Mouse (Mus musculus) heart, embryonic 12.5 days (tissue): ENCODE data around the gene Zfp579. TPM values are rescaled to one million over a fixed set of nuclear protein-coding genes. Genes with fewer than 3 reads are reported as not detected.
"Not testable (repeated sequence)": the region's sequence is repeated elsewhere in the genome, so short reads cannot be mapped to it uniquely, and the experiment has no call there.

Experiments used
- ATAC-seq: fragments of 200-750 bp; cut with Nextera tagmentation; 2 replicates; pipeline ENCODE4 v1.8.0; 2017; ENCODE audit warnings: moderate TSS enrichment, moderate library complexity; ENCODE audit not compliant: insufficient number of reproducible peaks, low FRiP score
- H3K27ac ChIP-seq: fragments of 300-500 bp; sonication (generic); 2 replicates; pipeline ENCODE4 v1.5.1; 2016; ENCODE audit warnings: mild to moderate bottlenecking, moderate library complexity; ENCODE audit not compliant: poor library complexity, severe bottlenecking
- H3K27me3 ChIP-seq: fragments of 300-500 bp; sonication (generic); replicated peaks from 2 replicates; pipeline ENCODE4 v1.6.1; 2016; ENCODE audit warnings: mild to moderate bottlenecking, moderate library complexity
- H3K36me3 ChIP-seq: fragments of 300-500 bp; sonication (generic); 2 replicates; pipeline ENCODE4 v1.6.1; 2016; ENCODE audit warnings: mild to moderate bottlenecking, moderate library complexity
- H3K4me1 ChIP-seq: fragments of 300-500 bp; sonication (generic); replicated peaks from 2 replicates; pipeline ENCODE4 v1.6.1; 2016; ENCODE audit warnings: mild to moderate bottlenecking
- H3K4me2 ChIP-seq: fragments of 300-500 bp; sonication (generic); 2 replicates; pipeline ENCODE4 v1.6.1; 2016; ENCODE audit warnings: mild to moderate bottlenecking, moderate library complexity
- H3K4me3 ChIP-seq: fragments of 300-500 bp; sonication (generic); 2 replicates; pipeline ENCODE4 v1.5.1; 2016; ENCODE audit warnings: mild to moderate bottlenecking
- H3K9ac ChIP-seq: fragments of 300-500 bp; sonication (generic); 2 replicates; pipeline ENCODE4 v1.6.1; 2016; ENCODE audit warnings: mild to moderate bottlenecking, moderate library complexity
- H3K9me3 ChIP-seq: fragments of 300-500 bp; sonication (generic); replicated peaks from 2 replicates; pipeline ENCODE4 v1.6.1; 2016; ENCODE audit warnings: mild to moderate bottlenecking, moderate library complexity
- WGBS: fragments of 180-500 bp; shearing (Covaris S2); methylation state at CpG from one replicate; pipeline ENCODE4 v1.1.7; 2016; 5-methylcytosine and 5-hydroxymethylcytosine counted together
- polyA plus RNA-seq: library from polyadenylated mRNA; unstranded; fragments of >200 nt; fragmentation: Nextera tagmentation; extraction: Ambion mirVana; gene quantifications from 2 replicates; pipeline ENCODE4 v1.2.1, GENCODE M21; 2016

Zfp579 gene
- polyA plus RNA-seq, 1 experiment from 2014 or later, result 29.3 TPM

DNA sequence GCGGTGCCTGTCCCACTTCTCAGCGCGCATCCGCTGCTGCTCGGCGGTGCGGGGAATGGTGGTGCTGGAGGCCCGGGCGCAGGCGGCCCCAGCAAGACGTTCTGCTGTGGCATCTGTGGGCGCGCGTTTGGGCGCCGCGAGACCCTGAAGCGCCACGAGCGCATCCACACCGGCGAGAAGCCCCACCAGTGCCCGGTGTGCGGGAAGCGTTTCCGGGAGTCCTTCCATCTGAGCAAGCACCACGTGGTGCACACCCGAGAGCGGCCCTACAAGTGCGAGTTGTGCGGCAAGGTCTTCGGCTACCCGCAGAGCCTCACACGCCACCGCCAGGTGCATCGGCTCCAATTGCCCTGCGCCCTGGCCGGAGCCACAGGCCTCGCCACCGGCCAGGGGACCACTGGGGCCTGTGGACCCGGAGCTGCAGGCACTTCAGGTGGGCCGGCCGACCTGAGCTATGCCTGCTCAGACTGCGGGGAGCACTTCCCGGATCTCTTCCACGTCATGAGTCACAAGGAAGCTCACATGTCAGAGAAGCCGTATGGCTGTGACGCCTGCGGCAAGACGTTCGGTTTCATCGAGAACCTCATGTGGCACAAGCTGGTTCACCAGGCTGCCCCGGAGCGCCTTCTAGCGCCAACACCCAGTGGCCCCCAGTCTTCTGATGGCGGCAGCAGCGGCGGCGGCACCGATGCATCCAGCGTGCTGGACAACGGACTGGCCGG lies 34.8 kb upstream of the Zfp579 start:
- Histone ChIP-seq H3K9ac (no peak overlapping the region), H3K4me1 (no peaks in the 10 kb centered on the region), H3K27ac (no peak overlapping the region), H3K27me3 (no peaks in the 10 kb centered on the region), H3K9me3 (peaks cover 54% of the 10 kb centered on the region), H3K4me3 (no peak overlapping the region), H3K36me3 (peaks cover 98% of the 10 kb centered on the region), H3K4me2 (no peak overlapping the region)
- WGBS, result 81% methylated on average over 63 of the region's 63 CpGs
- no peak for ATAC-seq

DNA sequence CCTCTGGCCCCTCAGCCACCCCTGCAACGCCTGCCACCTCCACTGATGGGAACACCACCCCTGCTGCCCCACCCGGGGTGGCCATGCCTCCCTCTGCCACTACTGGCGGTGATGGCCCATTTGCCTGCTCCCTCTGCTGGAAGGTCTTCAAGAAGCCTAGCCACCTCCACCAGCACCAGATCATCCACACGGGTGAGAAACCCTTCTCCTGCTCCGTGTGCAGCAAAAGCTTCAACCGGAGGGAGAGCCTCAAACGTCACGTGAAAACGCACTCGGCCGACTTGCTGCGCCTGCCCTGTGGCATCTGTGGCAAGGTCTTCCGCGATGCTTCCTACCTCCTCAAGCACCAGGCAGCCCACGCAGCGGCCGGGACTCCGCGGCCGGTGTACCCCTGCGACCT lies 34.0 kb upstream of the Zfp579 start:
- WGBS, result 86% methylated on average over 21 of the region's 21 CpGs
- Histone ChIP-seq H3K27me3 (no peaks in the 10 kb centered on the region), H3K4me3 (no peak overlapping the region), H3K27ac (no peak overlapping the region), H3K9me3 (peaks cover 50% of the 10 kb centered on the region), H3K4me2 (no peak overlapping the region), H3K9ac (no peak overlapping the region), H3K36me3 (peaks cover 97% of the 10 kb centered on the region), H3K4me1 (no peaks in the 10 kb centered on the region)
- ATAC-seq, result no peak

DNA sequence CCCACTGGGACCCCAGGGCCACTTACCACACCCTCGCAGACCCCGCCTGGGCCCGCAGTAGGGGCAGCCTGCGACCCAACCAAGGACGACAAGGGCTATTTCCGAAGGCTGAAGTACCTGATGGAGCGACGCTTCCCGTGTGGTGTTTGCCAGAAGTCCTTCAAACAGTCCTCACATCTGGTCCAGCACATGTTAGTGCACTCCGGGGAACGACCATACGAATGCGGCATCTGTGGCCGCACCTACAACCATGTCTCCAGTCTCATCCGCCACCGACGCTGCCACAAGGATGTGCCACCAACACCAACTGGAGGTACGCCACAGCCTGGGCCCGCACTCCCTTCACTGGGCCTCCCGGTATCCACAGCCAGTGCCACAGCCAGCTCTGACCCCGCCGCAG lies 33.6 kb upstream of the Zfp579 start:
- no peaks in the 10 kb centered on the region for H3K4me1 ChIP-seq
- H3K27ac ChIP-seq, result no peak overlapping the region
- no peaks in the 10 kb centered on the region for H3K27me3 ChIP-seq
- H3K9ac ChIP-seq, result no peak overlapping the region
- ATAC-seq, result no peak
- WGBS, result 89% methylated on average over 22 of the region's 22 CpGs
- H3K36me3 ChIP-seq, result peaks cover 97% of the 10 kb centered on the region
- no peak overlapping the region for H3K4me2 ChIP-seq
- no peak overlapping the region for H3K4me3 ChIP-seq
- H3K9me3 ChIP-seq, result peaks cover 50% of the 10 kb centered on the region

DNA sequence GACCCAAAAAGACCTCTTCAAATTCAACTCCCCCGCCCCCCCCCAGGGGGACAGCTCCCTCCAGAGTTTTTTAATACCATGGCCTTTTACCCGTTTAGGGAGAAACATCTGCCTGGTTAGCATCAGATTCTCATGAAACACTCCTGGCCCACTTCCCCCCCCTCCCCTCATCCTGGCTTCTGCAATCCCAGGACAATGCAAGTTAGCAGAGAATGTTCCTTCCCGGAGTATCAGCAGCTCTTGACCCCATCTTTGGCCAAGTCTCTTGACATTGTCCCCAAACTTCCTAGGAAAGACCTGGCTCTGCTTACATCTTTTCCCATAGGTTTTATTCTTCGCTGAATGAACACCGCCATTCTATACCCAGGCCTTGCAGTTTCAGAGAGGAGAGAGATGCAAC lies 25.2 kb upstream of the Zfp579 start:
- peaks cover 55% of the 10 kb centered on the region for H3K36me3 ChIP-seq
- no peaks in the 10 kb centered on the region for H3K9me3 ChIP-seq
- H3K4me3 ChIP-seq, result peak overlapping the region; percentile 95
- WGBS, result 49% methylated on average over 5 of the region's 5 CpGs
- no peak for ATAC-seq
- peak overlapping the region; percentile 97 for H3K9ac ChIP-seq
- H3K4me2 ChIP-seq, result peak overlapping the region; percentile 90
- H3K27ac ChIP-seq, result peak overlapping the region; percentile 97
- H3K4me1 ChIP-seq, result peaks cover 9% of the 10 kb centered on the region
- H3K27me3 ChIP-seq, result no peaks in the 10 kb centered on the region

DNA sequence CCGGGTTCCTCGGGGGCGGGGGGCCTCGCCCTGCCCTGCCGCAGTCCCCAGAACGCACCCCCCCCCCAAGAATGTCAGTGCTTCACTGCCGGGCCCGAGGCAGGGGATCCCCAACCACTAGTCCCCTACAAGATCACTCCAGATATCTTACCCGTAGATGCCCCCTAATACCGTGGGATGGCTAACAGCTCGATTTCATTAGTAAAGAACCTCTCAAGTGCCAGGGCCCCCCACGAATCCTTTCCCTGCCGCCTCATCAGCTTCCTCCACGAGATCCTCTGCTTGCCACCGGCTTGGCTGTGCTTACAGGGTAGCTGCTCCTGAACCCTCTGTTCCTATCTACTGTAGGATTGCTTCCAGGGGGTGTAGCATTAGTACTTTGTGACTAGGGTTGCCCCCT lies 24.7 kb upstream of the Zfp579 start:
- WGBS, result under 1% methylated on average over 15 of the region's 15 CpGs
- no peaks in the 10 kb centered on the region for H3K27me3 ChIP-seq
- H3K27ac ChIP-seq, result peak overlapping the region; percentile 97
- peak overlapping the region; percentile 90 for H3K4me2 ChIP-seq
- H3K36me3 ChIP-seq, result peaks cover 49% of the 10 kb centered on the region
- H3K9me3 ChIP-seq, result no peaks in the 10 kb centered on the region
- peak overlapping the region; percentile 97 for H3K9ac ChIP-seq
- H3K4me1 ChIP-seq, result peaks cover 13% of the 10 kb centered on the region
- ATAC-seq, result peak; percentile 6; the same call in 1 of the 2 replicates
- peak overlapping the region; percentile 95 for H3K4me3 ChIP-seq

DNA sequence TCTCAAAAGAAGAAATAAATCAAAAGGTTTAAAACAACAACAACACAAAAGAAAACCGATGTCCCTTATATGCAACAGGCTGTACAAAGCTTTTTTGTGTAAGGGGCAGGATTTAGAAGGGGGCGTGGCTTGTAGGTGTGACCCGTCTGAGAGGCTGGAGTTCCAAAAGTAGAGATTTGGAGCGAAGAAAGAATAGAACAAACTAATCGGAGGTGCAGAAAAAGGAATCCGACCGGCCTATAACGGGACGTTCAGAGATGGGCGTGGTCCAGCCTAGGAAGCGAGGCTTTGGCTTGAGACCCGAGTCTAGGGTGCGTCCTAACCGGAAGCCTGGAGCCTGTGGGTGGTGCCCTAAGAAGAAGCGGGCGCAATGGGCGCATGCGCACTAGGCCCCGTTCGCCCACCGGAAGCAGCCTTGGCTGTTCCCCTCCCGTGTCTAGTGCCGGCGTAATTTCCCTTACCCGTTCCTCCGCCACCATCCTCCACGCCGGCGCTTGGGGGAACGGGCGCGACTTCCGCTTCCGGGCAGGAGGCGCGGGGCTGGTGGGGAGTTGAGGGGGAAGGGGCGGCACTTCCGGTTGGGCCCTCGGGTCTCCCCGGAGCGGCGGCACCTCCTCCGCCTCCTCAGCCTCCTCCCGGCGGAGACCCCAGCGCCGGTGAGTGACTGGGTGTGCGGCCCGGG lies 24.2 kb upstream of the Zfp579 start, which contains the start of the genes Zfp865 and Ccdc106:
Gene Zfp865, plus strand, starts transcription at position 377 of the 682 bp plus-strand sequence.
Gene Ccdc106, plus strand, starts transcription at position 554 of the 682 bp plus-strand sequence.
- Histone ChIP-seq H3K9me3 (no peaks in the 10 kb centered on the region), H3K4me3 (peak within 1 kb of the TSS; percentile 95), H3K4me2 (peak within 1 kb of the TSS; percentile 90), H3K27me3 (no peaks in the 10 kb centered on the region), H3K27ac (peak within 1 kb of the TSS; percentile 97), H3K36me3 (peaks cover 44% of the 10 kb centered on the region), H3K9ac (peak within 1 kb of the TSS; percentile 97), H3K4me1 (peaks cover 13% of the 10 kb centered on the region)
- WGBS, result under 1% methylated on average over 49 of the region's 49 CpGs
- peak; percentile 92 for ATAC-seq

DNA sequence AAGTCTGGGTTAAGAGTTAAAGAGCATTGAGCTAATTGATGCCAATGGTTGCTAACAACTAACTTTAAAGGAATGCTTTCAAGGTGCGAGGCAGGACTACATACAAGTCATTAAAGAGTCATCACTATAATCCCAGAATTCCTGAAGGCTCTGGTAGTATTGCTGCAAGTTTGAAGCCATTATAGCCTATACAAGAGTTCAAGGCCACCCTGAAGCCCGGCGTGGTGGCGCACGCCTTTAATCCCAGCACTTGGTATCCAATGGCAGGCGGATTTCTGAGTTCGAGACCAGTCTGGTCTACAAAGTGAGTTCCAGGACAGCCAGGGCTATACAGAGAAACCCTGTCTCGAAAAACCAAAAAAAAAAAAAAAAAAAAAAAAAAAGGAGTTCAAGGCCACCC lies 23.6 kb upstream of the Zfp579 start:
- 30% methylated on average over 8 of the region's 8 CpGs for WGBS

DNA sequence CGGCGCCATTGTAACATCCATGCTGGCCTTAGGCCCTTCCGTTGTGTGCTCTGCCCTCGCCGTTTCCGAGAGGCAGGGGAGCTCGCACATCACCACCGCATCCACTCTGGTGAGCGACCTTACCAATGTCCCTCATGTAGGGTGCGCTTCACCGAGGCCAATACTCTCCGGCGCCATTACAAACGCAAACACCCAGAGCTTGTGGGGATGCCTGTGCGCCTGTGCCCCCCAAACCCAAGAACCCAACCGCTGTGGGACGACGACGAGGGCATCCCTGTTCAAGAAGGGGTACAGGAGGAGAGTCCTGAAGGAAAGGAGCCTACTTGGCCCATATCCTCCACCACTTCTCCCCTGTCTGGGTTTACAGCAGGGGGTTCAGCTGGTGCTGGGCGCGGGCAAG lies 22.0 kb upstream of the Zfp579 start:
- ATAC-seq, result no peak
- peaks cover 17% of the 10 kb centered on the region for H3K4me1 ChIP-seq

More for the DNA sequence above, 23.6 kb upstream of the Zfp579 start:
- H3K4me3 ChIP-seq, result peak overlapping the region; percentile 95
- not testable (repeated sequence) for ATAC-seq, H3K27me3 ChIP-seq, H3K9me3 ChIP-seq
- peaks cover 13% of the 10 kb centered on the region for H3K4me1 ChIP-seq
- peak overlapping the region; percentile 97 for H3K27ac ChIP-seq
- H3K9ac ChIP-seq, result peak overlapping the region; percentile 97
- H3K4me2 ChIP-seq, result peak overlapping the region; percentile 90
- H3K36me3 ChIP-seq, result peaks cover 39% of the 10 kb centered on the region

DNA sequence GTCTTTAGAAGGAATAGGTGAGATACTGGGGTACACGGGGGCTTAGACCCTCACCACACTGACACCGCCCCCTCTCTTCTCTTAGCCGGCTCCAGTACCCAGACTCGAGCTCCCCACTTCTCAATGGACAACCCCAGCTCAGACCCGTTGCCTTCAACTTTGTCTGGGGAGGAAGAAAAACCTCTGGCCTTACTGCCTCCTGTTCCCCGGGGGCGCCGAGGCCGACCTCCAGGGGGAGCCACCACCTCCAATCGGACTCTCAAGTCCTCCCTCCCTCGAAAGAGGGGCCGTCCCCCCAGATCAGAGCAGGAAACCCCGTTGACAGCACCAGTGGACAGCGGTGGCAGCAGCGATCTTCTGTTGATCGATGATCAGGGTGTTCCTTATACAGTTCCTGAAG lies 21.4 kb upstream of the Zfp579 start:
- Histone ChIP-seq H3K9me3 (no peaks in the 10 kb centered on the region), H3K27ac (no peak overlapping the region), H3K9ac (no peak overlapping the region), H3K27me3 (no peaks in the 10 kb centered on the region), H3K4me2 (no peak overlapping the region), H3K4me1 (peaks cover 17% of the 10 kb centered on the region), H3K36me3 (peaks cover 25% of the 10 kb centered on the region), H3K4me3 (no peak overlapping the region)
- ATAC-seq, result no peak
- WGBS, result 90% methylated on average over 16 of the region's 16 CpGs

More for the DNA sequence above, 22.0 kb upstream of the Zfp579 start:
- WGBS, result 96% methylated on average over 21 of the region's 21 CpGs
- Histone ChIP-seq H3K4me2 (no peak overlapping the region), H3K9me3 (no peaks in the 10 kb centered on the region), H3K9ac (no peak overlapping the region), H3K4me3 (no peak overlapping the region), H3K36me3 (peaks cover 25% of the 10 kb centered on the region), H3K27ac (no peak overlapping the region), H3K27me3 (no peaks in the 10 kb centered on the region)

DNA sequence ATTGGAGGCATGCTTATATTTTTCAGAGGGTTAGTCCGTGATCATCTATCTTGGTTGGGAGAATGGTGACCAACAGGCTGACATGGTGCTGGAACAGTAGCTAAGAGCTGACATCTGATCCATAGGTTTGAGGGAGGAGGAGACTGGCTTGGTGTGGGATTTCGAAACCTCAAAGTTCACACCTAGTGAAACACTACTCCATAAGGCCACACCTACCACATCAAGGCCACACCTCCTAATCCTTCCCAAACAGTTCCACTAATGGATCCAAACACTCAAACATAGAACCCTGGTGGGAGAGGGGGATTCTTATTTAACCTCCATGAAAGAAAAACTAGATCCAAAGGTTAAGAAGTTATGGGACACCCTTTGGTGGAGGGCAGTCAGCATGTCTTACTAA lies 21.0 kb upstream of the Zfp579 start:
- no peak overlapping the region for H3K4me3 ChIP-seq
- no peak overlapping the region for H3K9ac ChIP-seq
- peaks cover 25% of the 10 kb centered on the region for H3K36me3 ChIP-seq
- H3K27me3 ChIP-seq, result no peaks in the 10 kb centered on the region
- no peak overlapping the region for H3K4me2 ChIP-seq
- H3K4me1 ChIP-seq, result peaks cover 17% of the 10 kb centered on the region
- no peak overlapping the region for H3K27ac ChIP-seq
- no peaks in the 10 kb centered on the region for H3K9me3 ChIP-seq
- ATAC-seq, result no peak
- 98% methylated on average over 2 of the region's 2 CpGs for WGBS

DNA sequence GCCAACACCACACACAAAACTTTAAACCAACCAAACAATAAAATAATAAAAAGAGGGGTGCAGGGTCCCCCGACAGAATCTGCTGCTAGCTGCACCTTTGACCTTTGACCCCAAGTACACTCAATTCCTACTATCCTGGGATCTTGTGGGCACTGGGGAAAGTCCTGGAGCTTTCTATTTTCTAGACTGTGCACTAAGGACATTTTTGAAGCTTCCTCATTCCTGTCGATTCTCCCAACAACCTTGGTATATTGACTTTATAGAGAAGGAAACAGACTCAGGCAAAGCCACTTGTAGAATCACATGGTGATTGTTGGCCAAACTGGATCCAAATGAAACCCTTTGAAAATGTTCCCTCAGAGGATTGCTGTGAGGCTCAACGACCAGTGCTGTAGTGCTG lies 20.1 kb upstream of the Zfp579 start:
- no peak for ATAC-seq
- H3K9me3 ChIP-seq, result no peaks in the 10 kb centered on the region
- peak overlapping the region; percentile 65 for H3K4me2 ChIP-seq
- peak overlapping the region; percentile 99 for H3K27ac ChIP-seq
- H3K4me1 ChIP-seq, result peaks cover 11% of the 10 kb centered on the region
- WGBS, result 73% methylated on average over 3 of the region's 3 CpGs
- H3K36me3 ChIP-seq, result peaks cover 33% of the 10 kb centered on the region
- H3K27me3 ChIP-seq, result no peaks in the 10 kb centered on the region
- H3K4me3 ChIP-seq, result peak overlapping the region; percentile 88
- peak overlapping the region; percentile 76 for H3K9ac ChIP-seq
